Mouse (Mus musculus) forebrain, embryonic 16.5 days (tissue): ENCODE results near the gene Limk2. TPM values are rescaled to one million over a fixed set of nuclear protein-coding genes. Genes with fewer than 3 reads are reported as not detected.
A peak's percentile ranks its signal among the peaks of the same experiment; 100 is the strongest.

Source experiments
- ATAC-seq: fragments of 200-750 bp; cut with Nextera tagmentation; 2 replicates; pipeline ENCODE4 v1.8.0; 2017; ENCODE audit warnings: mild to moderate bottlenecking, moderate library complexity
- H3K27ac ChIP-seq: fragments of 300-500 bp; sonication (generic); 2 replicates; pipeline ENCODE4 v1.5.1; 2014; ENCODE audit warnings: low read length, control low read depth
- H3K27me3 ChIP-seq: fragments of 300-500 bp; sonication (generic); replicated peaks from 2 replicates; pipeline ENCODE4 v1.6.1; 2014; ENCODE audit warnings: low read length; ENCODE audit not compliant: control insufficient read depth, insufficient read depth
- H3K36me3 ChIP-seq: fragments of 300-500 bp; sonication (generic); 2 replicates; pipeline ENCODE4 v1.6.1; 2014; ENCODE audit not compliant: control insufficient read depth, insufficient read depth
- H3K4me1 ChIP-seq: fragments of 300-500 bp; sonication (generic); replicated peaks from 2 replicates; pipeline ENCODE4 v1.6.1; 2014; ENCODE audit warnings: low read length; ENCODE audit not compliant: control insufficient read depth, insufficient read depth
- H3K4me2 ChIP-seq: fragments of 300-500 bp; sonication (generic); 2 replicates; pipeline ENCODE4 v1.6.1; 2014; ENCODE audit warnings: mild to moderate bottlenecking, low read length, control low read depth
- H3K4me3 ChIP-seq: fragments of 300-500 bp; sonication (generic); replicated peaks from 2 replicates; pipeline ENCODE4 v1.5.1; 2014; ENCODE audit warnings: mild to moderate bottlenecking, low read length, control low read depth
- H3K9ac ChIP-seq: fragments of 300-500 bp; sonication (generic); replicated peaks from 2 replicates; pipeline ENCODE4 v1.6.1; 2014; ENCODE audit warnings: low read depth, low read length, control low read depth
- H3K9me3 ChIP-seq: fragments of 300-500 bp; sonication (generic); 2 replicates; pipeline ENCODE4 v1.6.1; 2016; ENCODE audit warnings: low read length; ENCODE audit not compliant: control insufficient read depth
- WGBS: fragments of 180-500 bp; shearing (Covaris S2); extraction: QIAGEN DNeasy Blood & Tissue Kit; methylation state at CpG from one replicate; pipeline ENCODE4 v1.1.7; 2014; 5-methylcytosine and 5-hydroxymethylcytosine counted together
- polyA plus RNA-seq: library from polyadenylated mRNA; unstranded; fragments of >200 nt; fragmentation: Nextera tagmentation; extraction: Ambion mirVana; gene quantifications from 2 replicates; pipeline ENCODE4 v1.2.1, GENCODE M21; 2015

The Limk2 gene
- polyA plus RNA-seq, 1 experiment from 2014 or later = 127 TPM

DNA sequence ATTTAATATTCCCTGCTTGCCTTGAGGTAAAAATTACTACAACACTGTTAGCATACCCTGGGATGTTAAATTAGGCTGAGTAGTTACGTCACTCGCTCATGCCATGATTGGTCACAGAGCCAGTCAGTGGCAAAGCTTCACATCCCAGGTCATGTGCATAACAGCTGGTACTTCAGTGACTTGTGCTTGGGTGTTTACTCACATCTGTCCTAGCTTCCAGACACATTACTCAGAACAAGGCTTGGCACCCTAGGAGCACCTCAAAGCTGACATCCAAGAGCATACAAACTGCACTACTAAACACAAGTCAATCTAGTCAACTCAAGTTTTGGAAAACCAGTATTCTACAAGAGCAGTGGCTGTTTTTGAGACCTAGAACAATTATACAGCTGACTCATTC lies 34.1 kb upstream of the Limk2 start:
- H3K4me1 ChIP-seq = peaks cover 6% of the 10 kb centered on the region
- H3K27me3 ChIP-seq = no peaks in the 10 kb centered on the region
- ATAC-seq = no peak
- H3K4me2 ChIP-seq = no peak overlapping the region
- H3K9me3 ChIP-seq = no peaks in the 10 kb centered on the region
- no peaks in the 10 kb centered on the region for H3K36me3 ChIP-seq
- no peak overlapping the region for H3K9ac ChIP-seq
- no peak overlapping the region for H3K4me3 ChIP-seq
- 97% methylated on average over 2 of the region's 2 CpGs for WGBS
- no peak overlapping the region for H3K27ac ChIP-seq

GRCm38 (mm10) chr11:3442677-3443076 lies 33.7 kb upstream of the Limk2 start:
- WGBS = 80% methylated on average over 4 of the region's 4 CpGs
- no peak overlapping the region for H3K4me3 ChIP-seq
- no peaks in the 10 kb centered on the region for H3K36me3 ChIP-seq
- no peak for ATAC-seq
- no peak overlapping the region for H3K9ac ChIP-seq
- H3K27me3 ChIP-seq = no peaks in the 10 kb centered on the region
- no peak overlapping the region for H3K4me2 ChIP-seq
- H3K4me1 ChIP-seq = peaks cover 6% of the 10 kb centered on the region
- no peaks in the 10 kb centered on the region for H3K9me3 ChIP-seq
- H3K27ac ChIP-seq = peak overlapping the region; percentile 12; the same call in 1 of the 2 replicates

DNA sequence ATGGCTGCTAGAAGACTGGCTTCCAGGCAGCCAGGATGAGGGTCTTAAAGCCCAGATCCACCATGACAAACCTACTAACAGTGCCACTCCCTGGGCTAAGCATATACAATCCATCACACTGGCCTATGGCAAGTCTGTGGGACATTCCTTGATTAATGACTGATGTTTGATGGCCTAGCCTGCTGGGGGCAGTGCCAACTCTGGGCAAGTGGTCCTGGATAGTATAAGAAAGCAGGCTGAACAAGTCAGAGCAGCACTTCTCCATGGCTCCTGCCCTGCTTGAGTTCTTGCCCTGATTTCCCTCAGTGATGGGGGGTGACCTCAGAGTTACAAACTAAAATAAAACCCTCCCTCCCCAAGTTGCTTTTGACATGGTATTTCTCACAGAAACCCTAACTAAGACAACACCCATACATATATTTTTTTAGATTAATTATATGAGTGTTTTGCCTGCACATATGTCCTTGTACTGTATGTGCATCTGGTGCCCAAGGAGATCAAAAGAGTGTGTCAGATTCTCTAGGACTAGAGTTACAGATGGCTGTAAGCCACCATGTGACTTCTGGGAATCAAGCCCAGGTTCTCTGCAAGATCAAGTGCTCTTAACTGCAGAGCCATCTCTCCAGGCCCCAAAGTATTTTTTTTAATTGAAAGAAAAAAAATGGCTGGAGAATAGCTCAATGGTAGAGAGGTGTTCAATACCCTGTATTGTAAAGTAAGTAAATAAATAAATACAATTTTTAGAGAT lies 32.9 kb upstream of the Limk2 start:
- no peak overlapping the region for H3K4me2 ChIP-seq
- peak; percentile 77 for ATAC-seq
- H3K4me3 ChIP-seq = no peak overlapping the region
- no peaks in the 10 kb centered on the region for H3K27me3 ChIP-seq
- H3K36me3 ChIP-seq = no peaks in the 10 kb centered on the region
- H3K9me3 ChIP-seq = no peaks in the 10 kb centered on the region
- peaks cover 6% of the 10 kb centered on the region for H3K4me1 ChIP-seq
- H3K27ac ChIP-seq = peak overlapping the region; percentile 67
- H3K9ac ChIP-seq = no peak overlapping the region

- no peak overlapping the region for H3K4me3 ChIP-seq
- WGBS = 94% methylated on average over 1 of the region's 1 CpGs
- no peak overlapping the region for H3K27ac ChIP-seq
- H3K4me2 ChIP-seq = no peak overlapping the region
- H3K4me1 ChIP-seq = peaks cover 6% of the 10 kb centered on the region
- H3K9ac ChIP-seq = no peak overlapping the region
- no peaks in the 10 kb centered on the region for H3K9me3 ChIP-seq
- H3K27me3 ChIP-seq = no peaks in the 10 kb centered on the region
- no peak for ATAC-seq
- H3K36me3 ChIP-seq = no peaks in the 10 kb centered on the region
These were observed 28.6 kb upstream of the Limk2 start for GRCm38 (mm10) chr11:3437621-3438020.

- Histone ChIP-seq H3K4me3 (no peak overlapping the region), H3K9me3 (no peaks in the 10 kb centered on the region), H3K27me3 (no peaks in the 10 kb centered on the region), H3K4me1 (no peaks in the 10 kb centered on the region), H3K27ac (no peak overlapping the region), H3K36me3 (no peaks in the 10 kb centered on the region), H3K4me2 (no peak overlapping the region), H3K9ac (no peak overlapping the region)
- WGBS = 80% methylated on average over 4 of the region's 4 CpGs
- no peak for ATAC-seq
These were observed 24.8 kb upstream of the Limk2 start for GRCm38 (mm10) chr11:3433809-3434208.

- Histone ChIP-seq H3K4me2 (no peak overlapping the region), H3K27ac (no peak overlapping the region), H3K4me1 (no peaks in the 10 kb centered on the region), H3K9ac (no peak overlapping the region), H3K36me3 (no peaks in the 10 kb centered on the region), H3K27me3 (no peaks in the 10 kb centered on the region), H3K9me3 (no peaks in the 10 kb centered on the region), H3K4me3 (no peak overlapping the region)
- WGBS = 90% methylated on average over 6 of the region's 6 CpGs
- ATAC-seq = no peak
These were observed 23.1 kb upstream of the Limk2 start for GRCm38 (mm10) chr11:3431976-3432603.

- no peak for ATAC-seq
- no peak overlapping the region for H3K4me2 ChIP-seq
- WGBS = 92% methylated on average over 3 of the region's 3 CpGs
- H3K27me3 ChIP-seq = no peaks in the 10 kb centered on the region
- H3K36me3 ChIP-seq = no peaks in the 10 kb centered on the region
- H3K4me1 ChIP-seq = no peaks in the 10 kb centered on the region
- no peak overlapping the region for H3K4me3 ChIP-seq
- no peak overlapping the region for H3K9ac ChIP-seq
- no peak overlapping the region for H3K27ac ChIP-seq
- H3K9me3 ChIP-seq = no peaks in the 10 kb centered on the region
These were observed 22.5 kb upstream of the Limk2 start for GRCm38 (mm10) chr11:3431515-3431914.

- H3K9ac ChIP-seq = no peak overlapping the region
- H3K27me3 ChIP-seq = no peaks in the 10 kb centered on the region
- H3K27ac ChIP-seq = no peak overlapping the region
- ATAC-seq = no peak
- H3K36me3 ChIP-seq = peaks cover 11% of the 10 kb centered on the region
- no peaks in the 10 kb centered on the region for H3K4me1 ChIP-seq
- WGBS = 87% methylated on average over 7 of the region's 7 CpGs
- no peak overlapping the region for H3K4me3 ChIP-seq
- H3K9me3 ChIP-seq = no peaks in the 10 kb centered on the region
- no peak overlapping the region for H3K4me2 ChIP-seq
These were observed 19.6 kb upstream of the Limk2 start for GRCm38 (mm10) chr11:3428632-3429031.

- Histone ChIP-seq H3K27ac (no peak overlapping the region), H3K4me2 (no peak overlapping the region), H3K36me3 (peaks cover 14% of the 10 kb centered on the region), H3K4me1 (no peaks in the 10 kb centered on the region), H3K4me3 (no peak overlapping the region), H3K9ac (no peak overlapping the region), H3K27me3 (no peaks in the 10 kb centered on the region), H3K9me3 (no peaks in the 10 kb centered on the region)
- ATAC-seq = no peak
- 84% methylated on average over 3 of the region's 3 CpGs for WGBS
These were observed 18.8 kb upstream of the Limk2 start for GRCm38 (mm10) chr11:3427697-3428230.
